Mouse (Mus musculus) adrenal gland (tissue): ENCODE measurements around the gene Dcaf6.

Source experiments
- intact Hi-C: fragments of 180-260 bp; cut with DNase I; formaldehyde crosslinking; loops from one replicate; pipeline ENCODE4 v1.15.1; 2025
- long read RNA-seq, 2 experiments: library from polyadenylated mRNA; unstranded; transcript quantifications; one replicate each; pipeline ENCODE4 v2.0.0; 2020; ENCODE audit warnings: borderline replicate concordance in 1 of 2; ENCODE audit not compliant: insufficient replicate concordance in 1 of 2

The Dcaf6 gene
- long read RNA-seq, experiment 1, partial matches to known transcripts, result 6 of 8 reads
- long read RNA-seq, experiment 1, other reads (novel, unspliced or antisense), result 2 of 8 reads
- long read RNA-seq, experiment 2, partial matches to known transcripts, result 3 of 3 reads
- long read RNA-seq, experiment 2, other reads (novel, unspliced or antisense), result 0 of 3 reads

DNA sequence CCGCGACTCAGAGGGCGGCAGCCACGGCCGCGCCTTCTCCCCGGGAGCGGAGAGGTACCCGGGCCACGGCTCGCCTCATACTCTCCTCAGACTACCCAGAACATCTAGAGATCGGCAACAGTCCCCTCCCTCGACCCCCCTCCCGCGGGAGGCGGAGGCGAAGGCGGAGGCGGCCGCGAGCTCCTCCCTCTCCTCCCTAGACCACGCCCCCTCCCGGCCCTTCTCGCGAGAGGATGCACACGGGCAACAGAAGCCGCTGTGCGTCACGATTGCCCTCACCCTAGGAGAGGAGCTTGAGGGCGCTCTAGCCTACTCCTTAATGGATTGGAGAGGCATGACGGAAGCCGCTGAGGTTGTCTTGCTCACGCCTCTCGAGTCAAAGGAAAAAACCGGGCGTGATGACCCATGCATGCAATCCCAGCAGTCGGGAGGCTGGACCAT lies at the start of gene Dcaf6, which contains the start of gene Mpc2:
Dcaf6 (minus strand) TSS at position 116 of the 441 bp plus-strand sequence.
Mpc2 (plus strand) TSS at position 278 of the 441 bp plus-strand sequence.
- intact Hi-C loops, result loop anchor here (5.0 kb wide), 2 partner anchors 42 to 932 kb away; no protein-coding TSS in a partner anchor

DNA sequence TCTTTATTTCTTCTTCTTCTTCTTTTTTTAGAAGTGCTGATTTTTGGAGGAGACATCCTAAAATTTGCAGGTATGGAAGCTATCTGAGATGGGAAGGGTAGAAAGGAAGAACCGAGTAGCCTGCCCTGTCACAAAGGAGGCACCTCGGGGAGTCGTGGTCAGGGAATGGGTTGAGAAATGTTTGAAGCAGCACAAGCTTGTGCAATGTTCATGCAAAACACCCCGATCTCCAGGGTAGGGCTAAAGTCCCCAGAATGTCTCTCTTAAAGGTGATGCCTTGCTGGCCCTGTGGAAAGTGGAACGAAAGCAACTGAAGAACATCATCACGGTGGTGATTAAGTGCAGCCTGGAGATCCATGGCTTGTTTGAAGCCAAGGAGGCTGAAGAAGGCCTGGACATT lies 46.0 kb upstream of the Dcaf6 start:
- intact Hi-C loops, result loop anchor here (10.0 kb wide), 1 partner anchor 122 kb away; no protein-coding TSS in a partner anchor

DNA sequence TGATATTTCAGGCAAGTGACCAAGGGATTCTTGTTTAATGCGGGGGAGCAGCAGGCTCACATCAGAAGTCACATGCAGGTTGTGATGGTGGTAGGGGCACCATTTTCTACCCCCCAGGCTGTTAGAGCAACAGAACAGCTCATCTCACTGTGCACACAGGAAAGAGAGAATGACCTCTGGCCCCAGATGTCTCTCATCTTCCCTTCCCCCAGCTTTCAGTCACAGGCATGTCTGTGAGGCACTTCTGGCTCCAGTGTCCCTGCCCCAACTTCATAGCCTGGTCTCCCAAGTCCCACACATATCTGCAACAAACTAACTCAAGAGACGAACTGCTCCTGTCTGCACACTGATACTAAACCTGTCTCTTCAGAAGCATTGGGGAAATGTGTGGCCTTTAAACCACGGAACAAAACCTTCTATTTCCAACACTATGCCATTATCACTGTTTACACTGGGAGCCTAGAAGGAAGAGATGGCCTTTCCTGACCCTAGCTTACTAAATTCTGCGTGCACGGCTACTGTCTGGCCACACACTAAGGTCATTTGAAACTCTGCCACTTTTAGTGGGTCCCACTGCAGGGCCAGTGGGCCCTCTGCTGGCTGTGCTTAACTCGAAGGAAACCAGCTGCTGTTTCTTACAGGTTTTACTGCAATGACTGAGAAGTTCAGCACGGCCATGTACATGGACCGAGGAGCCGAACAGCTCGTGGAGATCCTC lies 43.2 kb upstream of the Dcaf6 start:
- intact Hi-C loops, result loop anchor here (5.0 to 10.0 kb wide), 2 partner anchors 41 to 119 kb away; partner anchors contain the start of genes Dcaf6 and Mpc2

GRCm38 (mm10) chr1:165498856-165499255 lies 38.6 kb upstream of the Dcaf6 start:
- intact Hi-C loops, result no loop called here

GRCm38 (mm10) chr1:165489197-165489596 lies 28.9 kb upstream of the Dcaf6 start:
- intact Hi-C loops, result no loop called here

DNA sequence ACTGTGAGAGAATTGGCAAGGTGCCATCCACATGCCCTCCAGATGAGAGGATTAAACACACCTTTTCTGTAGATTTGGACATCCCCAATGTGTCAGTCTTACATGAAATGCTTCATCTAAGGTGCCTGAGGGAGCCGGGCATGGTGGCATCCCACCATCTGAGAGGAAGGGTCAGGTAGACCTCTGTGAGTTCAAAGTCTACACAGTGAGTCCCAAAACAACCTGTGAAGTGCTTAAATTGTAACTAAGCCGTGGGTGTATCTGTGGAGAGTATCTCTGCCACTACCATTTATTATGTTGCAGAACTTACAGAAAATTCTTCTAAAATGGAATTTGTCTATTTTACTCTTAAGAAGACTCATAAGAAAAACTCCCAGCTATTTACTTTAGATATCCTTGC lies 25.8 kb upstream of the Dcaf6 start:
- intact Hi-C loops, result no loop called here

DNA sequence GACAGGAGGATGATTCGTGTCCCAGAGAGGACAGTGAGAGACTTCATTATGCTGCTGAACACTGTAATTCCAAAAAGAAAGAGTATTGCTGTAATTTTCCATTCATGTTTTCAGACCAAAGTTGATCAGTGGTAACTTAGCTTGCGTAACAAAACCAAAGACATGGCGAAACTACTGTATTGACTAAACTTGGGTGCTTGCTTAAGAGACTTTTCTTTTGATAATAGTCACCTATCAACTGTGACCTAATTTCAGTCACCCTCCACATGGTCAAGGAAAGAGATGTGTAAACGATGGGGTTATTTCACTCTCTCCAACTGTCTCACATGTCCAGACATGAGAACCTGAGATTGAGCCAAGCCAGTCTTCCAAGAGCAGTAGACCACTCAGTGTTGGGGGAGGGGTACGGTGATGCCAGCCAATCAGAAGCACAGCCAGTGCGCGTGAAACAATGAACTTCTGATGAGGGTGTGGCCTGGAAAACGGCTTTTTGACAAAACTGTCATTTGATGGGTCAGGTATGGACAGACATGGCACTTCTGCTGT lies 24.5 kb upstream of the Dcaf6 start, which contains the start of gene Adcy10:
Adcy10 (plus strand) TSS at position 496 of the 546 bp plus-strand sequence.
- intact Hi-C loops, result no loop called here

DNA sequence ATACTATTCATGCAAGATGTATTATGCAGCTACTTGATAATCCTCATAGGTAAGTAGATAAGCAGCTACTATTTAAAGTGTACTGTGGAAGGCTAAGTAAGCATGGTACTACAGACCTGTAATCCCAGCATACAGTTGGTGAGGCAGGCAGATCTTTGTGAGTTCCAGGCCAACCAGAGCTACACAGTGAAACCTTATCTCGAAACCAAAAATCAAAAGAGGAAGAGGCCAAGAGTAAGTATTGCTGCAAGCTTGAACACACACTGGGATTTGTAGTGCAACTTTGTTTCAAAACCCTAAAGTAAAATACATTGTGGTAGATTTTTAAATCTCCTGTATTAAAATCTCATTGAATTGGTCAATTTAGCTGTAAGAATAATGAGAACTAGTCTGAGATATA lies 11.2 kb upstream of the Dcaf6 start:
- intact Hi-C loops, result no loop called here

- intact Hi-C loops, result no loop called here
Observed at GRCm38 (mm10) chr1:165469717-165470116, 9.4 kb upstream of the Dcaf6 start.

DNA sequence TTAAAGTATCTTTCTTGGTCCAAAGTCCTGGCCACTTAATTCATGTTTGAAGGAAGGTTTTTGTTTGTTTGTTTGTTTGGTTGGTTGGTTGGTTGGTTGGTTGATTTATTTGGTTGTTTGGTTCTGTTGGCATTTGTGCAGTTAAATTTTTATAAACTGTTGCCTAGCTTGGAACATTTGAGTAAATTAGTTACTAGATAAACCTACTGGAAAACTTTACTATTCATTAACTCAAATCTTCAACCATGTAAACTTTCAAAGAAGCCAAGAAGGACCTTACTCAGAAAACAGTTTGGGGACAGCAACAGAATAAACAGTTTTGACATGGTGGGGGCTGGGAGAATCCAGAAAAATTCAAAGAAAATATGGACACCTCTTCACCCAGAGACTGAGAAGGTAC lies 8.7 kb upstream of the Dcaf6 start:
- intact Hi-C loops, result no loop called here

GRCm38 (mm10) chr1:165464574-165464973 lies 4.3 kb upstream of the Dcaf6 start:
- intact Hi-C loops, result loop anchor here (5.0 kb wide), 2 partner anchors 38 to 928 kb away; no protein-coding TSS in a partner anchor

DNA sequence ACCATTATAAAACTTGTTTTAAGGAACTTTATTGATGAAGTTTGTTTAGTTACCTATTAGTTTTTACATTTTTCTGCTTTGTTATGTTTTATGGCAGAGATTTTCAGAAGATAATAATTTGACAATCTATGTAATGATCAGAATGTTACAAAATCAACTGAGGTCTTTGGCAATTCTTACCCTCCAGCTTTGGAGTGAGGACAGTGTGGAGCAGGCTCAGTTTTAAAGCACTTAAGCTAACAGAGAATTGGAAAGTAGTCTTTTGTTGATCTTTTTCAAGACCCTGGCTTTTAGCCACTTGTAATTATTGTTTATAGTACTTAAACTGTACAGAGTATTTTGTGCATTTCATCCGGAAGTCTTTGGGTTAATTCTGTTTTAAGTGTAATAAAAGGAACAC lies 2.6 kb upstream of the Dcaf6 start:
- intact Hi-C loops, result loop anchor here (5.0 kb wide), 2 partner anchors 39 to 929 kb away; no protein-coding TSS in a partner anchor

DNA sequence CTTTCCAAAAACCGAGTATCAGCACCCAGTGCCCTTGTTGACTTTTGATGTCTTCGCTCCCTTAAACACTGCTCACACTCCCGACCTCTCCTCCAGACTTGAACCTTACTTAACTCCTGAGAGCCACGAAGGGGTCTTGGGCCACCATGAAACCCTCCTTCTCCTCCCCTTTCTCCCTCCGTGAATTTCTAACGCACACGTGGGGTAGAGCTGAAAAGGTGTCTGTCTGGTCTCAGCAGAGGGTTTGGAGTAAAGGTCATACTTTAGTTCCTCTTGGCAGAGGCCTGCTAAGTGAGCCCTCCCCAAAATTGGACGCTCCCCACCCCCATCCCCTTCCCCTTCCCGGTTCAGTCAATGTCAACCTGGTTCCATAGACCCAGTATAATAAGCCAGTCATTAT lies 1.4 kb upstream of the Dcaf6 start:
- intact Hi-C loops, result loop anchor here (5.0 kb wide), 2 partner anchors 41 to 931 kb away; no protein-coding TSS in a partner anchor

DNA sequence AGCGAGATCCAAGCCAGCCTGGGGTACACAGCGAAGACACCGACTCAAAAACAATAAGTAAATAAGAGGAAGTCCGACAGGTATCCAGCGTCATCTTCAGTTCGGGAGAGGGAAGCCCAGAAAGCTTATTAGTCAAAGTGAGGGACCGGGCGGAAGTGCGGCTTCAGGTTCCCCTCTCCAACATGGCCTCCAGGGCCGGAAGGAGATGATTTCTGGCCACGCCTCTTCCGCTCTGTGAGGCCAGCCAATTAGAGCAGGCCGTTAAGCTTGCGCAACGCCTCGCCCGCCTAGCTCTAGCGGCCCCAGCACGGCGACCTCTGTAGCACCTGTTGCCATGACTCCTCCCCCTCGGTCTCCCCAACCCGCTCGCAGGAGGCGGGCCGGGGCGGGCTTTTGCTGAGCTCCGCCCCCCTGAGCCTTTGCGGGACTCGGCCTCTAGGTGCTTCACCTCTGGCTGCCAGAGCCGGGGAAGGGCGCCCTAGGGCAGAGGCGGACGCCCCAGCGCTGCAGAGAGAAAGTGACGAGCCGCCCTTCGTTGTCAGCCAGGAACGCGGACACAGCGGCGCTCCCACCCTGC lies 614 bp upstream of the Dcaf6 start:
- intact Hi-C loops, result loop anchor here (5.0 kb wide), 2 partner anchors 41 to 931 kb away; no protein-coding TSS in a partner anchor

DNA sequence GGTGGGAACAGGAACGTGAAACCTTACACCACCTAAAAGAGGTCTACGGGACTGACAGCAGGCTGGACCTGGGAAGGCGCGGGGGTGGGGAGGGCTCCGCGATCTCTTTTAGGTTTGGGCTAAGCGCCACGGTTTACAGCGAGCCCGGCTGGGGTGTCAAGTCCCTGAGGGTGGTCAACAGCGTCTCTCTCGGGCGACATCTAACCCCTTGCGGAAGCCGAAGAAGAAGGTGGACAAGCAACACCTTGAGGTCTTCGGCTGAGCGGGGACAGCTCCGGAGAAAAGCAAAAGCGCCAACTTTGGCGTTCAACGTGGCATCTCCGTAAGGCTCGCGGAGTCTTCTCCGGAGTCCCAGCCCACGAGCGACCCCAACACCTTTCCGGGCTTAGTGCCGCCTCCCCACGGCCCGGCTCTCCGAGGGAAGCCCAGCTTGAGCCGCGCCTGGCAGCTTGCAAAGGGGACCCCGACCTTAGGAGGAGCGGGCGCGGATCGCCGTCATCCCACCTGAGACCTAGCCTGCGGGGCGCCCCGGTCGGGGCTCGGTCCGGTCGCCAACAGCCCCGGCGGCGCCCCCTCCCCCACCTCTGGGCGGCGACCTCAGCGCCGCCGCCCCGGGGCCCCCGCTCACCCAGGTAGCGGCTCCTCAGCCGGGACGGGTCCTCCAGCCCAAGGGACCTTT lies 633 bp downstream of the Dcaf6 start:
- intact Hi-C loops, result loop anchor here (5.0 kb wide), 2 partner anchors 43 to 933 kb away; no protein-coding TSS in a partner anchor

GRCm38 (mm10) chr1:165459041-165459502 lies 1.2 kb downstream of the Dcaf6 start:
- intact Hi-C loops, result no loop called here

DNA sequence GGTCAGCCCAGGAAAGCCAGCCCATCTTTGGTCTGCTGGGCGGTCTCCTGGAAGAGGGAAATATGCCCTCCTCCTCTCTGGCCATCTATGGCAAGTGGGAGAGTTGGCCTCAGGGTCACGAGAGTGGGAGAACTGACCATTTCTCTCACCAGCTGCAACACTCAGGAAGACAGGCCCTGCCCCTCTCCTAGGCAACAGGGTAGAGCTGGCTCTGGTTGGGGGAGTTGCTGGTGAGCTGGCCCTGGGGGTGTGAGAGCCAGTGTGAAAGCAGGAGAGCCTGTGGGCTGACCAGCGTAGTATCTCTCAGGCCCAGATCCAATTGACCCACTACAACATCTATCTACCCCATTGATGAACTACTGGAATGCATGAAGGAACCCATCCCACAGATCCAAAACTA lies 18.6 kb downstream of the Dcaf6 start:
- intact Hi-C loops, result no loop called here

GRCm38 (mm10) chr1:165441201-165441600 lies 19.1 kb downstream of the Dcaf6 start:
- intact Hi-C loops, result no loop called here

GRCm38 (mm10) chr1:165440788-165441187 lies 19.5 kb downstream of the Dcaf6 start:
- intact Hi-C loops, result no loop called here

GRCm38 (mm10) chr1:165438289-165439021 lies 21.8 kb downstream of the Dcaf6 start:
- intact Hi-C loops, result no loop called here
